Mouse (Mus musculus) heart, embryonic 14.5 days (tissue): Measurements from ENCODE around the gene Clk2. TPM values are rescaled to one million over a fixed set of nuclear protein-coding genes. Genes with fewer than 3 reads are reported as not detected.

ENCODE experiments used
- ATAC-seq: fragments of 200-750 bp; cut with Nextera tagmentation; 2 replicates; pipeline ENCODE4 v1.8.0; 2017; ENCODE audit warnings: low read depth, moderate TSS enrichment; ENCODE audit not compliant: insufficient number of reproducible peaks, insufficient read depth, low FRiP score
- H3K27ac ChIP-seq, 2 experiments: fragments of 200-500 bp in 1 of 2; fragments of 300-500 bp in 1 of 2; sonication (generic) in 1 of 2; replicated peaks in 1 of 2; 2 replicates each; pipeline ENCODE4 v1.5.1; 2012 to 2014; ENCODE audit warnings: low read depth in 2 of 2, low read length in 2 of 2, control low read depth in 1 of 2, mild to moderate bottlenecking in 1 of 2, mixed read lengths in 1 of 2; ENCODE audit not compliant: control insufficient read depth in 1 of 2, insufficient read depth in 1 of 2
- H3K27me3 ChIP-seq: fragments of 300-500 bp; sonication (generic); 2 replicates; pipeline ENCODE4 v1.6.1; 2014; ENCODE audit warnings: mild to moderate bottlenecking, low read length, control low read depth; ENCODE audit not compliant: control insufficient read depth, insufficient read depth
- H3K36me3 ChIP-seq: fragments of 300-500 bp; sonication (generic); 2 replicates; pipeline ENCODE4 v1.6.1; 2014; ENCODE audit warnings: mild to moderate bottlenecking, control low read depth, low read length, mixed read lengths; ENCODE audit not compliant: control insufficient read depth, insufficient read depth
- H3K4me1 ChIP-seq, 2 experiments: fragments of 200-500 bp in 1 of 2; fragments of 300-500 bp in 1 of 2; sonication (generic) in 1 of 2; 2 replicates each; pipeline ENCODE4 v1.6.1; 2012 to 2014; ENCODE audit warnings: low read length in 2 of 2, control low read depth in 1 of 2, mixed read lengths in 1 of 2; ENCODE audit not compliant: control insufficient read depth in 2 of 2, insufficient read depth in 2 of 2
- H3K4me2 ChIP-seq: fragments of 300-500 bp; sonication (generic); 2 replicates; pipeline ENCODE4 v1.6.1; 2014; ENCODE audit warnings: mild to moderate bottlenecking, low read length
- H3K4me3 ChIP-seq, 2 experiments: fragments of 200-500 bp in 1 of 2; fragments of 300-500 bp in 1 of 2; sonication (generic) in 1 of 2; 2 replicates each; pipeline ENCODE4 v1.5.1; 2012 to 2014; ENCODE audit warnings: low read length in 2 of 2, mild to moderate bottlenecking in 2 of 2, control low read depth in 1 of 2, low read depth in 1 of 2, moderate library complexity in 1 of 2; ENCODE audit not compliant: control insufficient read depth in 1 of 2, insufficient read depth in 1 of 2
- H3K9ac ChIP-seq: fragments of 300-500 bp; sonication (generic); 2 replicates; pipeline ENCODE4 v1.6.1; 2014; ENCODE audit warnings: mild to moderate bottlenecking, low read length
- H3K9me3 ChIP-seq: fragments of 300-500 bp; sonication (generic); 2 replicates; pipeline ENCODE4 v1.6.1; 2016; ENCODE audit warnings: low read length, control low read depth; ENCODE audit not compliant: control insufficient read depth
- WGBS: fragments of 180-500 bp; shearing (Covaris S2); extraction: QIAGEN DNeasy Blood & Tissue Kit; methylation state at CpG from one replicate; pipeline ENCODE4 v1.1.7; 2014; 5-methylcytosine and 5-hydroxymethylcytosine counted together
- polyA plus RNA-seq: library from polyadenylated mRNA; unstranded; fragments of >200 nt; fragmentation: Nextera tagmentation; extraction: Ambion mirVana; gene quantifications from 2 replicates; pipeline ENCODE4 v1.2.1, GENCODE M21; 2014

The Clk2 gene
- polyA plus RNA-seq, 1 experiment from 2014 or later, result 12.4 TPM

DNA sequence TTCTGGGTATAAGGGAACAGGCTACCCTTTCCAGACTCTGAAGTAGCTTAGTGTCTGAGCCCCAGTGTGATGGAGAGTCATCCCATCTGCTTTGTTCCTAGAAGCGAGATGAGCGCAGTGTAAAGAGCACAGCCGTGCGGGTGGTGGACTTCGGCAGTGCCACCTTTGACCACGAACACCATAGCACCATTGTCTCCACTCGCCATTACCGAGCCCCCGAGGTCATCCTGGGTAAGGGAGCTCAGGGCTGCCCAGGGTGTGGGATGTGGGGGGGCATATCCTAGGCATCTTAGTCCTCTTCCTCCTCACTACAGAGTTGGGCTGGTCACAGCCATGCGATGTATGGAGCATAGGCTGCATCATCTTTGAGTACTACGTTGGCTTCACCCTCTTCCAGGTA lies 10.2 kb downstream of the Clk2 start:
- Histone ChIP-seq H3K9ac (no peak overlapping the region), H3K4me3 (no peak overlapping the region), H3K9me3 (no peaks in the 10 kb centered on the region), H3K4me1 (peaks cover 2 to 7% of the 10 kb centered on the region in 2 experiments; a peak in 2 of 4 replicates), H3K27me3 (no peaks in the 10 kb centered on the region), H3K27ac (no peak overlapping the region), H3K36me3 (peaks cover 78% of the 10 kb centered on the region), H3K4me2 (no peak overlapping the region)
- WGBS, result 93% methylated on average over 11 of the region's 11 CpGs
- no peak for ATAC-seq

GRCm38 (mm10) chr3:89175544-89175943 lies 10.9 kb downstream of the Clk2 start:
- Histone ChIP-seq H3K27me3 (no peaks in the 10 kb centered on the region), H3K27ac (no peak overlapping the region), H3K36me3 (peaks cover 78% of the 10 kb centered on the region), H3K9ac (no peak overlapping the region), H3K4me1 (peaks cover 2 to 7% of the 10 kb centered on the region in 2 experiments; a peak in 2 of 4 replicates), H3K9me3 (no peaks in the 10 kb centered on the region), H3K4me2 (no peak overlapping the region), H3K4me3 (no peak overlapping the region)
- 88% methylated on average over 10 of the region's 10 CpGs for WGBS
- ATAC-seq, result no peak

GRCm38 (mm10) chr3:89176421-89176820 lies 11.8 kb downstream of the Clk2 start:
- 79% methylated on average over 7 of the region's 7 CpGs for WGBS

GRCm38 (mm10) chr3:89177242-89178106 lies 12.9 kb downstream of the Clk2 start, which contains the start of gene Scamp3:
Gene Scamp3, plus strand, starts transcription at chr3:89177473.
- peak; percentile 92 for ATAC-seq
- WGBS, result under 1% methylated on average over 43 of the region's 43 CpGs

More at GRCm38 (mm10) chr3:89176421-89176820, 11.8 kb downstream of the Clk2 start:
- Histone ChIP-seq H3K9ac (no peak overlapping the region), H3K36me3 (peaks cover 78% of the 10 kb centered on the region), H3K27me3 (no peaks in the 10 kb centered on the region), H3K9me3 (no peaks in the 10 kb centered on the region), H3K4me3 (no peak overlapping the region), H3K4me1 (peaks cover 2 to 7% of the 10 kb centered on the region in 2 experiments; a peak in 2 of 4 replicates), H3K27ac (no peak overlapping the region), H3K4me2 (no peak overlapping the region)
- no peak for ATAC-seq

DNA sequence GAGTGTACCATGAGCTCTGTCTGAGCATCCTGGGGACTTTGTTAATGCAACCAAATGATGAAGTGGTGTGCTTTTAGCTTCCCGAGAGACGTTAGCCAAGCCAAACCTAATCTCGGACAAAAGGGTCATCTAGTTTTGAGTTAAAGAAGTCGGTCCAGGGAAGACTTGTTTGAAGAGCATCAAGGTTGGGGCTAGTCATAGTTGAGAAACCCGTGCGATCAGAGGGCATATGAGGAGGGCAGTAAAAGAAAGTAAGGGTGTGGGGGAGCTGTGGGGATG lies 13.5 kb downstream of the Clk2 start:
- ATAC-seq, result no peak
- 5% methylated on average over 6 of the region's 6 CpGs for WGBS
- Histone ChIP-seq H3K9ac (peak overlapping the region; percentile 81), H3K4me2 (peak overlapping the region; percentile 86), H3K9me3 (no peaks in the 10 kb centered on the region), H3K4me3 (peak overlapping the region; percentile 64 to 95), H3K27me3 (no peaks in the 10 kb centered on the region), H3K27ac (peak overlapping the region; percentile 71 to 81), H3K4me1 (peaks cover 4 to 11% of the 10 kb centered on the region in 2 experiments), H3K36me3 (peaks cover 75% of the 10 kb centered on the region)

More at GRCm38 (mm10) chr3:89177242-89178106, 12.9 kb downstream of the Clk2 start, which contains the start of gene Scamp3:
- H3K4me1 ChIP-seq, result peaks cover 2 to 7% of the 10 kb centered on the region in 2 experiments; a peak in 2 of 4 replicates
- no peaks in the 10 kb centered on the region for H3K27me3 ChIP-seq
- peaks cover 78% of the 10 kb centered on the region for H3K36me3 ChIP-seq
- peak within 1 kb of the TSS; percentile 86 for H3K4me2 ChIP-seq
- peak within 1 kb of the TSS; percentile 81 for H3K9ac ChIP-seq
- H3K9me3 ChIP-seq, result no peaks in the 10 kb centered on the region
- peak within 1 kb of the TSS; percentile 64 to 95 for H3K4me3 ChIP-seq
- H3K27ac ChIP-seq, result peak within 1 kb of the TSS; percentile 71 to 81

- H3K4me1 ChIP-seq, result peaks cover 11 to 17% of the 10 kb centered on the region in 2 experiments
- no peaks in the 10 kb centered on the region for H3K27me3 ChIP-seq
- H3K9ac ChIP-seq, result no peak overlapping the region
- H3K36me3 ChIP-seq, result peaks cover 65% of the 10 kb centered on the region
- WGBS, result 89% methylated on average over 11 of the region's 11 CpGs
- H3K9me3 ChIP-seq, result no peaks in the 10 kb centered on the region
- H3K4me2 ChIP-seq, result no peak overlapping the region
- H3K4me3 ChIP-seq, result no peak overlapping the region
- no peak overlapping the region for H3K27ac ChIP-seq
- no peak for ATAC-seq
Observed at GRCm38 (mm10) chr3:89179056-89179455, 14.5 kb downstream of the Clk2 start.

DNA sequence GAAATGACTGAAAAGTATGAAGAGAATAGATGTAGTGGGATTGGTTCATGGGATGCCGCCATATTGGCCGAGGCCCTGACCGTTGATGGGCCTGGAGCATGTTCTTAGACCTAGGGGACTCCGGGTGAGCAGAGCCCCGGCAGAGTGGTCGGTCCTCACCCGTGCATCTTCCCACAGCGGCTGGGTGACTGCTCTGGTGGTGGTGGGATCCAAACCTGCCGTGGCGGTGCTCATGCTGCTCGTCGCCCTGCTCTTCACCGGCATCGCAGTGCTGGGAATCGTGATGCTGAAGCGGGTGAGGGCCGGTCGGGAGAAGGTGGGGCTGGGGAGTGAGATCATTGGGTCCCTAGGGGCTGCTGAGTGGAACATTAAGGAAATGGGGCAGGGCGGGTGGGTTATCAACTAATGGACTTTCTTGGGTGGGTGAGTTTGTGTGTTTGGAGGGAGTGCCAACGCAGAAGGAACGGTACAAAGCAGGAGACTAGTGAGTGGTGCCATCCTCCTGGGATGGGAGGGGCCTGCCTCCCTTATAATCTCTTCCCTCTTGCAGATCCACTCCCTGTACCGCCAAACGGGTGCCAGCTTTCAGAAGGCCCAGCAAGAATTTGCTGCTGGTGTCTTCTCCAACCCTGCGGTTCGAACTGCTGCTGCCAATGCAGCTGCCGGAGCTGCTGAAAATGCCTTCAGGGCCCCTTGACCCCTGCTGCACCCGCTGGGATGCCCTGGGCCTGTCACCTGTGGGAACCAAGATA lies 17.3 kb downstream of the Clk2 start:
- peaks cover 42% of the 10 kb centered on the region for H3K36me3 ChIP-seq
- 93% methylated on average over 27 of the region's 27 CpGs for WGBS
- no peak overlapping the region for H3K4me3 ChIP-seq
- H3K4me1 ChIP-seq, result peaks cover 11 to 17% of the 10 kb centered on the region in 2 experiments
- ATAC-seq, result no peak
- H3K27ac ChIP-seq, result no peak overlapping the region
- H3K9ac ChIP-seq, result no peak overlapping the region
- no peaks in the 10 kb centered on the region for H3K9me3 ChIP-seq
- no peaks in the 10 kb centered on the region for H3K27me3 ChIP-seq
- H3K4me2 ChIP-seq, result no peak overlapping the region
